10 mouse cellular contexts compared by ENCODE assay signal in the genomic region with DNA sequence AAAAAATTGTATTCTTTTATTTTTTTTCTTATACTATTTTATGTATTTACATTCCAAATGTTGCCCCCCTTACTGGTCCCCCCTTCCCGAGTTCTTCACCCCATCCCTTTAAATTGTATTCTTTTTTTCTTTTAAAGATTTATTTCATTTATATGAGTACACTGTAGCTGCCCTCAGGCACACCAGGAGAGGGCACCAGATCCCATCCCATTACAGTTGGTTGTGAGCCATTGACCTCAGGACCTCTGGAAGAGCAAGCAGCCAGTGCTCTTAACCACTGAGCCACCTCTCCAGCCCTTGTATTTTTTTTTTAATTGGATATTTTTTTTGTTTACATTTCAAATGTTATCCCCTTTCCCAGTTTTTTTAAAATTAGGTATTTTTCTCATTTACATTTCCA. TPM values are rescaled to one million over a fixed set of nuclear protein-coding genes. Genes with fewer than 3 reads are reported as not detected.
DNase-seq lines count a peak whose midpoint lies in the region; ATAC-seq and TF ChIP-seq lines count a peak whose summit lies in the region.
"Had no signal": no experiment of that assay in that cellular context is flagged by ENCODE, and none has a peak within 500 bp of the region (broad histone marks: within the 10 kb centered on the region; RNA-seq: fewer than 3 reads in every experiment).

No protein-coding gene starts in this region.

- TF ChIP-seq CTCF in lung, embryonic 14.5 days (IDR thresholded peaks at IDR 0.05; ENCODE audit: low read depth) = peak; percentile 15; the same call in 1 of the 2 replicates

- ATAC-seq in forebrain, embryonic 14.5 days = 0 out of 2 replicates have a peak, but pooled peaks have one; percentile 21
- no peak for ATAC-seq in forebrain, embryonic 16.5 days
- ATAC-seq in lung, embryonic 14.5 days (ENCODE audit: insufficient read depth) = no peak
- no peak for ATAC-seq in kidney, embryonic 15.5 days (replicated peaks; ENCODE audit: low FRiP score)

- H3K27me3 ChIP-seq in forebrain, embryonic 14.5 days (replicated peaks; ENCODE audit: control insufficient read depth, insufficient read depth, low read length) = no peaks in the 10 kb centered on the region
- H3K27me3 ChIP-seq in forebrain, embryonic 16.5 days (replicated peaks; ENCODE audit: control insufficient read depth, insufficient read depth, low read length) = no peaks in the 10 kb centered on the region
- no peaks in the 10 kb centered on the region for H3K27me3 ChIP-seq in lung, embryonic 14.5 days (ENCODE audit: insufficient read depth, low read length)
- no peaks in the 10 kb centered on the region for H3K27me3 ChIP-seq in kidney, embryonic 15.5 days
- H3K27me3 ChIP-seq: embryonic facial prominence, embryonic 12.5 days; liver, embryonic 13.5 days had no signal

- WGBS in forebrain, embryonic 14.5 days = 76% methylated on average over 1 of the region's 1 CpGs
- 83% methylated on average over 1 of the region's 1 CpGs for WGBS in forebrain, embryonic 16.5 days
- 81% methylated on average over 1 of the region's 1 CpGs for whole genome bisulfite sequencing in lung, embryonic 14.5 days
- WGBS in kidney, embryonic 15.5 days = 88% methylated on average over 1 of the region's 1 CpGs

- no peak overlapping the region for H3K27ac ChIP-seq in forebrain, embryonic 14.5 days (ENCODE audit: low read depth, low read length)
- no peak overlapping the region for H3K27ac ChIP-seq in forebrain, embryonic 16.5 days (ENCODE audit: low read length)
- no peak overlapping the region for H3K27ac ChIP-seq in lung, embryonic 14.5 days (ENCODE audit: low read depth)
- no peak overlapping the region for H3K27ac ChIP-seq in kidney, embryonic 15.5 days
- H3K27ac ChIP-seq: liver, embryonic 13.5 days had no signal

- H3K4me1 ChIP-seq in forebrain, embryonic 14.5 days (ENCODE audit: control insufficient read depth, insufficient read depth, low read length) = 0 out of 2 replicates have a peak, but pooled peaks cover 3% of the 10 kb centered on the region
- peaks cover 6% of the 10 kb centered on the region for H3K4me1 ChIP-seq in forebrain, embryonic 16.5 days (replicated peaks; ENCODE audit: control insufficient read depth, insufficient read depth, low read length)
- H3K4me1 ChIP-seq in lung, embryonic 14.5 days (ENCODE audit: insufficient read depth) = no peaks in the 10 kb centered on the region
- peaks cover 7% of the 10 kb centered on the region for H3K4me1 ChIP-seq in kidney, embryonic 15.5 days

- H3K9ac ChIP-seq in forebrain, embryonic 14.5 days (ENCODE audit: low read length) = no peak overlapping the region
- H3K9ac ChIP-seq in forebrain, embryonic 16.5 days (replicated peaks; ENCODE audit: low read depth, low read length) = no peak overlapping the region
- H3K9ac ChIP-seq in lung, embryonic 14.5 days = no peak overlapping the region
- H3K9ac ChIP-seq in kidney, embryonic 15.5 days = no peak overlapping the region
- H3K9ac ChIP-seq: embryonic facial prominence, embryonic 12.5 days; liver, embryonic 13.5 days had no signal

- H3K4me2 ChIP-seq in forebrain, embryonic 14.5 days (ENCODE audit: low read length) = no peak overlapping the region
- no peak overlapping the region for H3K4me2 ChIP-seq in forebrain, embryonic 16.5 days (ENCODE audit: low read length)
- H3K4me2 ChIP-seq in lung, embryonic 14.5 days = no peak overlapping the region
- no peak overlapping the region for H3K4me2 ChIP-seq in kidney, embryonic 15.5 days

- peak; percentile 11 for DNase-seq in forebrain, embryonic 14.5 days (ENCODE audit: low spot score)
- no peak for DNase-seq in lung, embryonic 14.5 days
- no peak for DNase-seq in lung, postnatal 14 days
- DNase-seq in ZHBTc4 (ENCODE audit: low read depth, low spot score) = peak; percentile 22
- peak; percentile 21 to 25 for DNase-seq in cerebellum, postnatal 36 days
- DNase-seq in spleen, postnatal 36 days (ENCODE audit: low spot score in 2 of 2) = no peak

- peaks cover 9% of the 10 kb centered on the region for H3K36me3 ChIP-seq in forebrain, embryonic 14.5 days (ENCODE audit: control insufficient read depth, insufficient read depth, low read length)
- peaks cover 1% of the 10 kb centered on the region for H3K36me3 ChIP-seq in forebrain, embryonic 16.5 days (ENCODE audit: control insufficient read depth, insufficient read depth)
- H3K36me3 ChIP-seq in lung, embryonic 14.5 days (ENCODE audit: insufficient read depth) = peaks cover 7% of the 10 kb centered on the region
- peaks cover 11% of the 10 kb centered on the region for H3K36me3 ChIP-seq in kidney, embryonic 15.5 days

- H3K4me3 ChIP-seq in forebrain, embryonic 14.5 days (ENCODE audit: low read depth, low read length) = no peak overlapping the region
- H3K4me3 ChIP-seq in forebrain, embryonic 16.5 days (replicated peaks; ENCODE audit: low read length) = no peak overlapping the region
- H3K4me3 ChIP-seq in lung, embryonic 14.5 days (ENCODE audit: low read depth, low read length) = no peak overlapping the region
- H3K4me3 ChIP-seq in kidney, embryonic 15.5 days (replicated peaks) = no peak overlapping the region

- H3K9me3 ChIP-seq in forebrain, embryonic 14.5 days (replicated peaks; ENCODE audit: control insufficient read depth, low read length) = no peaks in the 10 kb centered on the region
- H3K9me3 ChIP-seq in forebrain, embryonic 16.5 days (ENCODE audit: control insufficient read depth, low read length) = no peaks in the 10 kb centered on the region
- H3K9me3 ChIP-seq in lung, embryonic 14.5 days (ENCODE audit: low read depth, low read length) = no peaks in the 10 kb centered on the region
- no peaks in the 10 kb centered on the region for H3K9me3 ChIP-seq in kidney, embryonic 15.5 days (replicated peaks)
- H3K9me3 ChIP-seq: embryonic facial prominence, embryonic 12.5 days; liver, embryonic 13.5 days had no signal

RNA-seq across cellular contexts. Expression of gene Golga5, which starts 0.8 kb away (rescaled TPM):
- polyA plus RNA-seq in forebrain, embryonic 14.5 days (2014; fragmentation: Nextera tagmentation; extraction: Ambion mirVana) = 34.1 and 34.2 TPM in 2 replicates
- polyA plus RNA-seq in forebrain, embryonic 16.5 days (2015; fragmentation: Nextera tagmentation; extraction: Ambion mirVana) = 33.2 and 35.5 TPM in 2 replicates
- polyA plus RNA-seq in lung, embryonic 14.5 days (2014; fragmentation: Nextera tagmentation; extraction: Ambion mirVana) = 29.4 and 33.9 TPM in 2 replicates
- polyA plus RNA-seq in kidney, embryonic 15.5 days (2015; fragmentation: Nextera tagmentation; extraction: Ambion mirVana) = 35.2 and 38.5 TPM in 2 replicates

RNA-seq across cellular contexts. Expression of gene Lgmn, which starts 28.5 kb away (rescaled TPM):
- 87.0 and 90.5 TPM in 2 replicates for polyA plus RNA-seq in forebrain, embryonic 14.5 days (2014; fragmentation: Nextera tagmentation; extraction: Ambion mirVana)
- 70.3 and 78.8 TPM in 2 replicates for polyA plus RNA-seq in forebrain, embryonic 16.5 days (2015; fragmentation: Nextera tagmentation; extraction: Ambion mirVana)
- polyA plus RNA-seq in lung, embryonic 14.5 days (2014; fragmentation: Nextera tagmentation; extraction: Ambion mirVana) = 104 and 108 TPM in 2 replicates
- 120 and 121 TPM in 2 replicates for polyA plus RNA-seq in kidney, embryonic 15.5 days (2015; fragmentation: Nextera tagmentation; extraction: Ambion mirVana)

Comparison
In these comparisons a context has a peak if more than half of its experiments do, and no peak if none do; other contexts are left out.
1. DNase-seq: peak in forebrain, embryonic 14.5 days (single experiment), ZHBTc4 (single experiment) and cerebellum, postnatal 36 days (2 of 2); none in lung, embryonic 14.5 days (single experiment), lung, postnatal 14 days (single experiment) and spleen, postnatal 36 days (0 of 2).